Mouse (Mus musculus): ENCODE measurements around the gene Nelfb. TPM values are rescaled to one million over a fixed set of nuclear protein-coding genes. Genes with fewer than 3 reads are reported as not detected.

The Nelfb gene
- polyA plus RNA-seq, 1 experiment from 2014 or later: 102 TPM

- H3K27ac ChIP-seq (ENCODE audit: low read length): no peak overlapping the region
- no peak for ATAC-seq (ENCODE audit: insufficient number of reproducible peaks, insufficient read depth, low FRiP score, low read depth)
- 73% methylated on average over 8 of the region's 8 CpGs for WGBS
Observed at GRCm38 (mm10) chr2:25243342-25243741, 32.1 kb upstream of the Nelfb start.

GRCm38 (mm10) chr2:25242101-25242506 lies 30.8 kb upstream of the Nelfb start, which contains the start of the genes Rnf208 and Cysrt1:
Gene Rnf208, plus strand, starts transcription at chr2:25242255.
Gene Cysrt1, minus strand, starts transcription at chr2:25242452.
- Histone ChIP-seq H3K36me3 (ENCODE audit: control insufficient read depth, insufficient read depth, low read length) (no peaks in the 10 kb centered on the region; the same call in 1 of the 2 replicates), H3K27me3 (ENCODE audit: control insufficient read depth, insufficient read depth, low read length) (0 out of 2 replicates have a peak, but pooled peaks cover 11% of the 10 kb centered on the region), H3K9ac (replicated peaks; ENCODE audit: low read depth, low read length) (peak within 1 kb of the TSS; percentile 50), H3K27ac (ENCODE audit: low read length) (no peak within 1 kb of the TSS), H3K9me3 (ENCODE audit: control insufficient read depth, low read depth, low read length) (no peaks in the 10 kb centered on the region), H3K4me1 (ENCODE audit: control insufficient read depth, insufficient read depth, low read length) (peaks cover 14% of the 10 kb centered on the region; the same call in 1 of the 2 replicates), H3K4me3 (ENCODE audit: low read depth, low read length) (peak within 1 kb of the TSS; percentile 41), H3K4me2 (replicated peaks; ENCODE audit: low read depth, low read length) (peak within 1 kb of the TSS; percentile 97)
- 0% methylated on average over 26 of the region's 59 CpGs for WGBS
- no peak for ATAC-seq (ENCODE audit: insufficient number of reproducible peaks, insufficient read depth, low FRiP score, low read depth)

More at GRCm38 (mm10) chr2:25243342-25243741, 32.1 kb upstream of the Nelfb start:
- H3K4me1 ChIP-seq (ENCODE audit: control insufficient read depth, insufficient read depth, low read length): peaks cover 14% of the 10 kb centered on the region; the same call in 1 of the 2 replicates
- no peak overlapping the region for H3K9ac ChIP-seq (replicated peaks; ENCODE audit: low read depth, low read length)
- 0 out of 2 replicates have a peak, but pooled peaks cover 11% of the 10 kb centered on the region for H3K27me3 ChIP-seq (ENCODE audit: control insufficient read depth, insufficient read depth, low read length)
- no peaks in the 10 kb centered on the region for H3K9me3 ChIP-seq (ENCODE audit: control insufficient read depth, low read depth, low read length)
- H3K4me3 ChIP-seq (ENCODE audit: low read depth, low read length): no peak overlapping the region
- no peak overlapping the region for H3K4me2 ChIP-seq (replicated peaks; ENCODE audit: low read depth, low read length)
- H3K36me3 ChIP-seq (ENCODE audit: control insufficient read depth, insufficient read depth, low read length): peaks cover 6% of the 10 kb centered on the region; the same call in 1 of the 2 replicates

GRCm38 (mm10) chr2:25241438-25241775 lies 30.1 kb upstream of the Nelfb start:
- Histone ChIP-seq H3K4me1 (ENCODE audit: control insufficient read depth, insufficient read depth, low read length) (peaks cover 18% of the 10 kb centered on the region; the same call in 1 of the 2 replicates), H3K36me3 (ENCODE audit: control insufficient read depth, insufficient read depth, low read length) (no peaks in the 10 kb centered on the region; the same call in 1 of the 2 replicates), H3K9ac (replicated peaks; ENCODE audit: low read depth, low read length) (no peak overlapping the region), H3K9me3 (ENCODE audit: control insufficient read depth, low read depth, low read length) (no peaks in the 10 kb centered on the region), H3K4me2 (replicated peaks; ENCODE audit: low read depth, low read length) (peak overlapping the region; percentile 97), H3K4me3 (ENCODE audit: low read depth, low read length) (peak overlapping the region; percentile 41), H3K27ac (ENCODE audit: low read length) (no peak overlapping the region), H3K27me3 (ENCODE audit: control insufficient read depth, insufficient read depth, low read length) (0 out of 2 replicates have a peak, but pooled peaks cover 11% of the 10 kb centered on the region)
- 21% methylated on average over 6 of the region's 6 CpGs for WGBS
- no peak for ATAC-seq (ENCODE audit: insufficient number of reproducible peaks, insufficient read depth, low FRiP score, low read depth)

GRCm38 (mm10) chr2:25240723-25241437 lies 29.6 kb upstream of the Nelfb start:
- H3K9ac ChIP-seq (replicated peaks; ENCODE audit: low read depth, low read length): no peak overlapping the region
- peak overlapping the region; percentile 58; the same call in 1 of the 2 replicates for H3K27ac ChIP-seq (ENCODE audit: low read length)
- H3K9me3 ChIP-seq (ENCODE audit: control insufficient read depth, low read depth, low read length): no peaks in the 10 kb centered on the region
- WGBS: 2% methylated on average over 29 of the region's 29 CpGs
- peak; percentile 88 for ATAC-seq (ENCODE audit: insufficient number of reproducible peaks, insufficient read depth, low FRiP score, low read depth)
- peaks cover 18% of the 10 kb centered on the region; the same call in 1 of the 2 replicates for H3K4me1 ChIP-seq (ENCODE audit: control insufficient read depth, insufficient read depth, low read length)
- no peaks in the 10 kb centered on the region for H3K36me3 ChIP-seq (ENCODE audit: control insufficient read depth, insufficient read depth, low read length)
- peak overlapping the region; percentile 29 for H3K4me3 ChIP-seq (ENCODE audit: low read depth, low read length)
- H3K4me2 ChIP-seq (replicated peaks; ENCODE audit: low read depth, low read length): peak overlapping the region; percentile 97
- 0 out of 2 replicates have a peak, but pooled peaks cover 11% of the 10 kb centered on the region for H3K27me3 ChIP-seq (ENCODE audit: control insufficient read depth, insufficient read depth, low read length)

- peak overlapping the region; percentile 29 for H3K4me3 ChIP-seq (ENCODE audit: low read depth, low read length)
- H3K4me2 ChIP-seq (replicated peaks; ENCODE audit: low read depth, low read length): peak overlapping the region; percentile 97
- no peaks in the 10 kb centered on the region for H3K9me3 ChIP-seq (ENCODE audit: control insufficient read depth, low read depth, low read length)
- no peak overlapping the region for H3K9ac ChIP-seq (replicated peaks; ENCODE audit: low read depth, low read length)
- no peaks in the 10 kb centered on the region for H3K36me3 ChIP-seq (ENCODE audit: control insufficient read depth, insufficient read depth, low read length)
- ATAC-seq (ENCODE audit: insufficient number of reproducible peaks, insufficient read depth, low FRiP score, low read depth): peak; percentile 5; the same call in 1 of the 2 replicates
- 0 out of 2 replicates have a peak, but pooled peaks cover 11% of the 10 kb centered on the region for H3K27me3 ChIP-seq (ENCODE audit: control insufficient read depth, insufficient read depth, low read length)
- H3K27ac ChIP-seq (ENCODE audit: low read length): peak overlapping the region; percentile 58; the same call in 1 of the 2 replicates
- peaks cover 18% of the 10 kb centered on the region; the same call in 1 of the 2 replicates for H3K4me1 ChIP-seq (ENCODE audit: control insufficient read depth, insufficient read depth, low read length)
- WGBS: 49% methylated on average over 8 of the region's 8 CpGs
Observed at GRCm38 (mm10) chr2:25240310-25240709, 29.0 kb upstream of the Nelfb start.

- Histone ChIP-seq H3K4me3 (ENCODE audit: low read depth, low read length) (no peak overlapping the region), H3K4me1 (ENCODE audit: control insufficient read depth, insufficient read depth, low read length) (peaks cover 18% of the 10 kb centered on the region; the same call in 1 of the 2 replicates), H3K27me3 (ENCODE audit: control insufficient read depth, insufficient read depth, low read length) (0 out of 2 replicates have a peak, but pooled peaks cover 11% of the 10 kb centered on the region), H3K9me3 (ENCODE audit: control insufficient read depth, low read depth, low read length) (no peaks in the 10 kb centered on the region), H3K4me2 (replicated peaks; ENCODE audit: low read depth, low read length) (no peak overlapping the region), H3K9ac (replicated peaks; ENCODE audit: low read depth, low read length) (no peak overlapping the region), H3K27ac (ENCODE audit: low read length) (no peak overlapping the region), H3K36me3 (ENCODE audit: control insufficient read depth, insufficient read depth, low read length) (no peaks in the 10 kb centered on the region)
- no peak for ATAC-seq (ENCODE audit: insufficient number of reproducible peaks, insufficient read depth, low FRiP score, low read depth)
- 96% methylated on average over 3 of the region's 3 CpGs for WGBS
Observed at GRCm38 (mm10) chr2:25239766-25240165, 28.5 kb upstream of the Nelfb start.

GRCm38 (mm10) chr2:25238106-25238505 lies 26.8 kb upstream of the Nelfb start:
- no peak overlapping the region for H3K4me3 ChIP-seq (ENCODE audit: low read depth, low read length)
- H3K27ac ChIP-seq (ENCODE audit: low read length): no peak overlapping the region
- H3K4me2 ChIP-seq (replicated peaks; ENCODE audit: low read depth, low read length): no peak overlapping the region
- no peaks in the 10 kb centered on the region for H3K36me3 ChIP-seq (ENCODE audit: control insufficient read depth, insufficient read depth, low read length)
- 0 out of 2 replicates have a peak, but pooled peaks cover 11% of the 10 kb centered on the region for H3K27me3 ChIP-seq (ENCODE audit: control insufficient read depth, insufficient read depth, low read length)
- no peak overlapping the region for H3K9ac ChIP-seq (replicated peaks; ENCODE audit: low read depth, low read length)
- no peaks in the 10 kb centered on the region for H3K9me3 ChIP-seq (ENCODE audit: control insufficient read depth, low read depth, low read length)
- ATAC-seq (ENCODE audit: insufficient number of reproducible peaks, insufficient read depth, low FRiP score, low read depth): no peak
- peaks cover 18% of the 10 kb centered on the region; the same call in 1 of the 2 replicates for H3K4me1 ChIP-seq (ENCODE audit: control insufficient read depth, insufficient read depth, low read length)

GRCm38 (mm10) chr2:25237522-25237921 lies 26.2 kb upstream of the Nelfb start:
- Histone ChIP-seq H3K9ac (replicated peaks; ENCODE audit: low read depth, low read length) (no peak overlapping the region), H3K4me1 (ENCODE audit: control insufficient read depth, insufficient read depth, low read length) (peaks cover 18% of the 10 kb centered on the region; the same call in 1 of the 2 replicates), H3K4me2 (replicated peaks; ENCODE audit: low read depth, low read length) (no peak overlapping the region), H3K27ac (ENCODE audit: low read length) (no peak overlapping the region), H3K9me3 (ENCODE audit: control insufficient read depth, low read depth, low read length) (no peaks in the 10 kb centered on the region), H3K4me3 (ENCODE audit: low read depth, low read length) (no peak overlapping the region), H3K36me3 (ENCODE audit: control insufficient read depth, insufficient read depth, low read length) (no peaks in the 10 kb centered on the region), H3K27me3 (ENCODE audit: control insufficient read depth, insufficient read depth, low read length) (0 out of 2 replicates have a peak, but pooled peaks cover 8% of the 10 kb centered on the region)
- WGBS: 60% methylated on average over 4 of the region's 4 CpGs
- no peak for ATAC-seq (ENCODE audit: insufficient number of reproducible peaks, insufficient read depth, low FRiP score, low read depth)

All from stomach, embryonic 14.5 days (tissue).